ENCODE assay signal across 13 mouse cellular contexts in the genomic region with DNA sequence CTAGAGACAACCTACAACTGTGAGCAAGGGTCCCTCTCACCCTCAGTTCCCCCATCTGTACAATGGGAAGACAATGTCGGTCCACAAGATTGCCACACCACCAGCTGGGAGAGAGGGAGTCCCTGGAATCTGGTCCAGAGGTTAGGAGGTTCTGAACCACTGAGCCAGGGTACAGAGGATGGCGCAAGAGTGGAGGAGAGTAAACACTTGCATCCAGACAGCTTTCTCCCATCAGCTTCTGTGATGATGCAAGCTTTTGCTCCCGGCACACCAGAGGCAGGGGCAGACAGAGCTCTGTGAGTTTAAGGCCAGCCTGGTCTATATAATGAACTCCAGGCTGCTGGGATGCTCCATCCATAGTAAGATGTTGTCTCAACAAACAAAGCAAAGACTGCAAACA. TPM values are rescaled to one million over a fixed set of nuclear protein-coding genes. Genes with fewer than 3 reads are reported as not detected.
DNase-seq lines count a peak whose midpoint lies in the region; ATAC-seq lines count a peak whose summit lies in the region.
"Had no signal": no experiment of that assay in that cellular context is flagged by ENCODE, and none has a peak within 500 bp of the region (broad histone marks: within the 10 kb centered on the region; RNA-seq: fewer than 3 reads in every experiment).

No protein-coding gene starts in this region.

- H3K27me3 ChIP-seq in liver, embryonic 13.5 days, result peaks cover 59% of the 10 kb centered on the region

- 47% methylated on average over 3 of the region's 3 CpGs for WGBS in liver, embryonic 13.5 days (ENCODE audit: insufficient replicate concordance)

- no peak overlapping the region for H3K9ac ChIP-seq in liver, embryonic 13.5 days

- DNase-seq in adrenal gland, postnatal 10 days, result peak; percentile 41
- DNase-seq in adrenal gland, adult 8-10 months, result no peak
- peak; percentile 16 for DNase-seq in ovary, postnatal 36 days (ENCODE audit: low spot score)
- DNase-seq in ovary, postnatal 14 days (ENCODE audit: low spot score), result no peak
- no peak for DNase-seq in liver, embryonic 13.5 days
- DNase-seq in MN1 (ENCODE audit: low spot score), result no peak
- no peak for DNase-seq in c-Kit-positive CD71-positive TER-119-positive erythroid progenitor cells, embryonic 14.5 days (ENCODE audit: low spot score)
- no peak for DNase-seq in cerebellum, adult 11-12 months
- DNase-seq: cerebellum, postnatal 36 days; gastrocnemius, postnatal 36 days; layer of hippocampus, postnatal 36 days had no signal

- peak; percentile 56 for ATAC-seq in liver, embryonic 13.5 days (ENCODE audit: low read depth)

- peaks cover 65% of the 10 kb centered on the region for H3K4me1 ChIP-seq in liver, embryonic 13.5 days (replicated peaks)

- no peaks in the 10 kb centered on the region for H3K36me3 ChIP-seq in liver, embryonic 13.5 days

- H3K4me3 ChIP-seq in liver, embryonic 13.5 days (replicated peaks), result no peak overlapping the region

- H3K4me2 ChIP-seq in liver, embryonic 13.5 days, result no peak overlapping the region

- H3K9me3 ChIP-seq in liver, embryonic 13.5 days (replicated peaks), result no peaks in the 10 kb centered on the region

- H3K27ac ChIP-seq in liver, embryonic 13.5 days, result peak overlapping the region; percentile 30

RNA-seq across cellular contexts. Expression of gene Cdc42ep1, which starts 2.2 kb away (rescaled TPM):
- total RNA-seq in adrenal gland, postnatal 10 days (2021), result 10 to 100 TPM; 40.9 to 48.6 TPM
- 10 to 100 TPM; 41.2 to 85.0 (median 65.8) TPM for total RNA-seq in adrenal gland, adult 8-10 months (2022)
- 9.5 and 10.8 TPM in 2 replicates for polyA plus RNA-seq in liver, embryonic 13.5 days (2015; fragmentation: Nextera tagmentation; extraction: Ambion mirVana)
- total RNA-seq: neutrophil, adult 5-6 weeks had no signal

RNA-seq across cellular contexts. Expression of gene Lgals2, which starts 15.1 kb away (rescaled TPM):
- total RNA-seq in adrenal gland, postnatal 10 days (2021), result 1 to 10 TPM; 1.8 to 5.1 TPM
- not detected for total RNA-seq in adrenal gland, adult 8-10 months (2022)
- 10.0 and 13.7 TPM in 2 replicates for polyA plus RNA-seq in liver, embryonic 13.5 days (2015; fragmentation: Nextera tagmentation; extraction: Ambion mirVana)
- total RNA-seq: gastrocnemius, postnatal 36 days; layer of hippocampus, postnatal 36 days; neutrophil, adult 5-6 weeks had no signal

RNA-seq across cellular contexts. Expression of gene Gga1, which starts 36.7 kb away (rescaled TPM):
- total RNA-seq in adrenal gland, postnatal 10 days (2021), result 10 to 100 TPM; 48.8 to 50.6 TPM
- total RNA-seq in adrenal gland, adult 8-10 months (2022), result 10 to 100 TPM; 57.9 to 79.2 (median 66.5) TPM
- 20.7 and 23.7 TPM in 2 replicates for polyA plus RNA-seq in liver, embryonic 13.5 days (2015; fragmentation: Nextera tagmentation; extraction: Ambion mirVana)

RNA-seq across cellular contexts. Expression of gene Card10, which starts 37.4 kb away (rescaled TPM):
- total RNA-seq in adrenal gland, postnatal 10 days (2021), result 10 to 100 TPM; 12.0 to 12.4 TPM
- 10 to 100 TPM in 1 of 4 experiments, 1 to 10 TPM in 3; 6.6 to 10.0 (median 8.1) TPM for total RNA-seq in adrenal gland, adult 8-10 months (2022)
- 1.1 and 1.3 TPM in 2 replicates for polyA plus RNA-seq in liver, embryonic 13.5 days (2015; fragmentation: Nextera tagmentation; extraction: Ambion mirVana)

RNA-seq across cellular contexts. Expression of gene Gm49510, which starts 59.2 kb away (rescaled TPM):
- not detected for total RNA-seq in adrenal gland, postnatal 10 days (2021)
- under 1 TPM in 1 of 4 experiments, not detected in 3; 0.45 TPM for total RNA-seq in adrenal gland, adult 8-10 months (2022)
- polyA plus RNA-seq in liver, embryonic 13.5 days (2015; fragmentation: Nextera tagmentation; extraction: Ambion mirVana), result 0.15 and 0.16 TPM in 2 replicates
- total RNA-seq: gastrocnemius, postnatal 36 days had no signal
- polyA plus RNA-seq: testis, adult 2 months had no signal

Comparison
In these comparisons a context has a peak if more than half of its experiments do, and no peak if none do; other contexts are left out.
1. DNase-seq: peak in adrenal gland, postnatal 10 days (single experiment) and ovary, postnatal 36 days (single experiment); none in adrenal gland, adult 8-10 months (single experiment), ovary, postnatal 14 days (single experiment), liver, embryonic 13.5 days (single experiment), MN1 (single experiment), c-Kit-positive CD71-positive TER-119-positive erythroid progenitor cells, embryonic 14.5 days (single experiment) and cerebellum, adult 11-12 months (single experiment).